Mouse (Mus musculus) heart, embryonic 13.5 days (tissue): ENCODE results near the gene Cnga4. TPM values are rescaled to one million over a fixed set of nuclear protein-coding genes. Genes with fewer than 3 reads are reported as not detected.
"Not testable (repeated sequence)": the region's sequence is repeated elsewhere in the genome, so short reads cannot be mapped to it uniquely, and the experiment has no call there.

Experiments
- ATAC-seq: fragments of 200-750 bp; cut with Nextera tagmentation; 2 replicates; pipeline ENCODE4 v1.8.0; 2017; ENCODE audit warnings: moderate TSS enrichment; ENCODE audit not compliant: insufficient number of reproducible peaks, low FRiP score, low TSS enrichment; ENCODE audit errors: extremely low read depth
- H3K27ac ChIP-seq: fragments of 300-500 bp; sonication (generic); replicated peaks from 2 replicates; pipeline ENCODE4 v1.5.1; 2015; ENCODE audit warnings: moderate library complexity, mild to moderate bottlenecking, inconsistent platforms
- H3K27me3 ChIP-seq: fragments of 300-500 bp; sonication (generic); replicated peaks from 2 replicates; pipeline ENCODE4 v1.6.1; 2015; ENCODE audit warnings: mild to moderate bottlenecking, inconsistent platforms
- H3K36me3 ChIP-seq: fragments of 300-500 bp; sonication (generic); 2 replicates; pipeline ENCODE4 v1.6.1; 2015; ENCODE audit warnings: mild to moderate bottlenecking, inconsistent platforms
- H3K4me1 ChIP-seq: fragments of 300-500 bp; sonication (generic); 2 replicates; pipeline ENCODE4 v1.6.1; 2015; ENCODE audit warnings: inconsistent platforms
- H3K4me2 ChIP-seq: fragments of 300-500 bp; sonication (generic); 2 replicates; pipeline ENCODE4 v1.6.1; 2015; ENCODE audit warnings: inconsistent platforms, mild to moderate bottlenecking, moderate library complexity
- H3K4me3 ChIP-seq: fragments of 300-500 bp; sonication (generic); 2 replicates; pipeline ENCODE4 v1.5.1; 2015; ENCODE audit warnings: moderate library complexity, mild to moderate bottlenecking, inconsistent platforms
- H3K9ac ChIP-seq: fragments of 300-500 bp; sonication (generic); 2 replicates; pipeline ENCODE4 v1.6.1; 2015; ENCODE audit warnings: inconsistent platforms, mild to moderate bottlenecking, moderate library complexity
- H3K9me3 ChIP-seq: fragments of 300-500 bp; sonication (generic); 2 replicates; pipeline ENCODE4 v1.6.1; 2016; ENCODE audit warnings: inconsistent platforms
- WGBS: fragments of 180-500 bp; shearing (Covaris S2); methylation state at CpG from one replicate; pipeline ENCODE4 v1.1.7; 2015; ENCODE audit warnings: mixed read lengths; 5-methylcytosine and 5-hydroxymethylcytosine counted together
- polyA plus RNA-seq: library from polyadenylated mRNA; unstranded; fragments of >200 nt; fragmentation: Nextera tagmentation; extraction: Ambion mirVana; gene quantifications from 2 replicates; pipeline ENCODE4 v1.2.1, GENCODE M21; 2015

The Cnga4 gene
- not detected in 2 replicates for polyA plus RNA-seq

GRCm38 (mm10) chr7:105404268-105404667, at the start of gene Cnga4:
TSS of gene Cnga4 (plus strand) at chr7:105404568.
- Histone ChIP-seq H3K4me3 (no peak within 1 kb of the TSS), H3K9me3 (no peaks in the 10 kb centered on the region), H3K36me3 (no peaks in the 10 kb centered on the region), H3K27ac (no peak within 1 kb of the TSS), H3K4me2 (no peak within 1 kb of the TSS), H3K27me3 (no peaks in the 10 kb centered on the region), H3K4me1 (peaks cover 9% of the 10 kb centered on the region), H3K9ac (no peak within 1 kb of the TSS)
- WGBS = 69% methylated on average over 5 of the region's 5 CpGs
- no peak for ATAC-seq

GRCm38 (mm10) chr7:105356064-105356463, 48.3 kb upstream of the Cnga4 start:
- H3K9ac ChIP-seq, H3K4me2 ChIP-seq, ATAC-seq, H3K9me3 ChIP-seq, H3K4me3 ChIP-seq, H3K36me3 ChIP-seq, H3K27me3 ChIP-seq, H3K27ac ChIP-seq, H3K4me1 ChIP-seq: not testable (repeated sequence)
- no CpG with 5 or more reads among the region's 5 CpGs for WGBS

- H3K27me3 ChIP-seq, H3K27ac ChIP-seq, H3K9me3 ChIP-seq, H3K4me2 ChIP-seq, H3K4me1 ChIP-seq, H3K36me3 ChIP-seq, H3K4me3 ChIP-seq, ATAC-seq, H3K9ac ChIP-seq: not testable (repeated sequence)
- WGBS = 87% methylated on average over 1 of the region's 2 CpGs
These were observed 47.9 kb upstream of the Cnga4 start for GRCm38 (mm10) chr7:105356487-105356886.

- Histone ChIP-seq H3K9ac (no peak overlapping the region), H3K4me2 (no peak overlapping the region), H3K4me1 (no peaks in the 10 kb centered on the region), H3K9me3 (no peaks in the 10 kb centered on the region), H3K4me3 (no peak overlapping the region), H3K27ac (no peak overlapping the region), H3K36me3 (no peaks in the 10 kb centered on the region), H3K27me3 (no peaks in the 10 kb centered on the region)
- ATAC-seq = no peak
- WGBS = 65% methylated on average over 2 of the region's 2 CpGs
These were observed 42.7 kb upstream of the Cnga4 start for GRCm38 (mm10) chr7:105361713-105362112.

GRCm38 (mm10) chr7:105367268-105367667, 37.1 kb upstream of the Cnga4 start:
- no peak overlapping the region for H3K9ac ChIP-seq
- no peak overlapping the region for H3K27ac ChIP-seq
- H3K4me1 ChIP-seq = no peaks in the 10 kb centered on the region
- peaks cover 14% of the 10 kb centered on the region for H3K36me3 ChIP-seq
- H3K4me3 ChIP-seq = no peak overlapping the region
- H3K27me3 ChIP-seq = no peaks in the 10 kb centered on the region
- no peak overlapping the region for H3K4me2 ChIP-seq
- ATAC-seq = no peak
- WGBS = 79% methylated on average over 5 of the region's 5 CpGs
- no peaks in the 10 kb centered on the region for H3K9me3 ChIP-seq

- no peak within 1 kb of the TSS for H3K4me2 ChIP-seq
- no peak within 1 kb of the TSS for H3K27ac ChIP-seq
- H3K9me3 ChIP-seq = no peaks in the 10 kb centered on the region
- H3K4me1 ChIP-seq = peaks cover under 1% of the 10 kb centered on the region; the same call in 1 of the 2 replicates
- ATAC-seq = no peak
- H3K27me3 ChIP-seq = no peaks in the 10 kb centered on the region
- H3K4me3 ChIP-seq = no peak within 1 kb of the TSS
- peaks cover 21% of the 10 kb centered on the region for H3K36me3 ChIP-seq
- no peak within 1 kb of the TSS for H3K9ac ChIP-seq
- 89% methylated on average over 1 of the region's 1 CpGs for WGBS
These were observed 36.4 kb upstream of the Cnga4 start, which contains the start of gene Olfr692 for GRCm38 (mm10) chr7:105367930-105368329. TSS of gene Olfr692 (plus strand) at chr7:105368230.

GRCm38 (mm10) chr7:105368521-105368920, 35.8 kb upstream of the Cnga4 start:
- Histone ChIP-seq H3K27me3 (no peaks in the 10 kb centered on the region), H3K9ac (no peak overlapping the region), H3K27ac (no peak overlapping the region), H3K9me3 (no peaks in the 10 kb centered on the region), H3K36me3 (peaks cover 27% of the 10 kb centered on the region), H3K4me3 (no peak overlapping the region), H3K4me1 (peaks cover 6% of the 10 kb centered on the region), H3K4me2 (no peak overlapping the region)
- no peak for ATAC-seq
- 86% methylated on average over 4 of the region's 4 CpGs for WGBS

- Histone ChIP-seq H3K9ac (no peak overlapping the region), H3K9me3 (no peaks in the 10 kb centered on the region), H3K4me2 (no peak overlapping the region), H3K4me1 (peaks cover 14% of the 10 kb centered on the region), H3K27me3 (no peaks in the 10 kb centered on the region), H3K36me3 (peaks cover 63% of the 10 kb centered on the region), H3K27ac (peak overlapping the region; percentile 66), H3K4me3 (no peak overlapping the region)
- 89% methylated on average over 1 of the region's 1 CpGs for WGBS
- no peak for ATAC-seq
These were observed 31.5 kb upstream of the Cnga4 start for GRCm38 (mm10) chr7:105372912-105373311.

- Histone ChIP-seq H3K9me3 (no peaks in the 10 kb centered on the region), H3K9ac (0 out of 2 replicates have a peak overlapping the region, but pooled peaks have one; percentile 19), H3K4me3 (no peak overlapping the region), H3K27ac (peak overlapping the region; percentile 66), H3K27me3 (no peaks in the 10 kb centered on the region), H3K4me1 (peaks cover 14% of the 10 kb centered on the region), H3K4me2 (no peak overlapping the region), H3K36me3 (peaks cover 69% of the 10 kb centered on the region)
- 35% methylated on average over 4 of the region's 4 CpGs for WGBS
- no peak; the same call in 1 of the 2 replicates for ATAC-seq
These were observed 30.9 kb upstream of the Cnga4 start for GRCm38 (mm10) chr7:105373509-105373908.

- Histone ChIP-seq H3K4me2 (no peak overlapping the region), H3K27me3 (no peaks in the 10 kb centered on the region), H3K4me1 (peaks cover 14% of the 10 kb centered on the region), H3K9ac (0 out of 2 replicates have a peak overlapping the region, but pooled peaks have one; percentile 19), H3K9me3 (no peaks in the 10 kb centered on the region), H3K4me3 (no peak overlapping the region), H3K36me3 (peaks cover 73% of the 10 kb centered on the region), H3K27ac (peak overlapping the region; percentile 66)
- WGBS = 85% methylated on average over 3 of the region's 3 CpGs
- ATAC-seq = no peak
These were observed 30.4 kb upstream of the Cnga4 start for GRCm38 (mm10) chr7:105373976-105374375.

GRCm38 (mm10) chr7:105374866-105375265, 29.5 kb upstream of the Cnga4 start, which contains the start of gene Gm5901:
TSS of gene Gm5901 (plus strand) at chr7:105375038.
- H3K27me3 ChIP-seq = no peaks in the 10 kb centered on the region
- H3K4me3 ChIP-seq = no peak within 1 kb of the TSS
- H3K4me1 ChIP-seq = peaks cover 14% of the 10 kb centered on the region
- peak within 1 kb of the TSS; percentile 66 for H3K27ac ChIP-seq
- H3K9me3 ChIP-seq = no peaks in the 10 kb centered on the region
- no peak within 1 kb of the TSS for H3K9ac ChIP-seq
- H3K4me2 ChIP-seq = no peak within 1 kb of the TSS
- peaks cover 82% of the 10 kb centered on the region for H3K36me3 ChIP-seq
- 88% methylated on average over 1 of the region's 1 CpGs for WGBS
- no peak for ATAC-seq

- no peak for ATAC-seq
- WGBS = 89% methylated on average over 3 of the region's 3 CpGs
These were observed 24.0 kb upstream of the Cnga4 start for GRCm38 (mm10) chr7:105380329-105380728.

More at GRCm38 (mm10) chr7:105380329-105380728, 24.0 kb upstream of the Cnga4 start:
- Histone ChIP-seq H3K9me3 (no peaks in the 10 kb centered on the region), H3K9ac (no peak overlapping the region), H3K27me3 (no peaks in the 10 kb centered on the region), H3K4me3 (no peak overlapping the region), H3K4me1 (no peaks in the 10 kb centered on the region), H3K27ac (no peak overlapping the region), H3K4me2 (no peak overlapping the region), H3K36me3 (peaks cover 94% of the 10 kb centered on the region)
